Mouse (Mus musculus) midbrain, embryonic 10.5 days (tissue): Measurements from ENCODE around the gene Lrrc10b. TPM values are rescaled to one million over a fixed set of nuclear protein-coding genes. Genes with fewer than 3 reads are reported as not detected.

ENCODE experiments used
- DNase-seq: peaks from one replicate; pipeline ENCODE4 v3.0.0-alpha.2; 2017; ENCODE audit warnings: low spot score
- H3K27ac ChIP-seq: fragments of 300-500 bp; sonication (generic); replicated peaks from 2 replicates; pipeline ENCODE4 v1.5.1; 2016; ENCODE audit warnings: mild to moderate bottlenecking
- H3K27me3 ChIP-seq: fragments of 300-500 bp; sonication (generic); 2 replicates; pipeline ENCODE4 v1.6.1; 2016; ENCODE audit warnings: low read depth, mild to moderate bottlenecking; ENCODE audit not compliant: poor library complexity, severe bottlenecking
- H3K36me3 ChIP-seq: fragments of 300-500 bp; sonication (generic); 2 replicates; pipeline ENCODE4 v1.6.1; 2016; ENCODE audit warnings: mild to moderate bottlenecking, moderate library complexity
- H3K4me1 ChIP-seq: fragments of 300-500 bp; sonication (generic); 2 replicates; pipeline ENCODE4 v1.6.1; 2016
- H3K4me3 ChIP-seq: fragments of 300-500 bp; sonication (generic); 2 replicates; pipeline ENCODE4 v1.5.1; 2016; ENCODE audit warnings: mild to moderate bottlenecking, moderate library complexity
- H3K9me3 ChIP-seq: fragments of 300-500 bp; sonication (generic); replicated peaks from 2 replicates; pipeline ENCODE4 v1.6.1; 2016; ENCODE audit warnings: mild to moderate bottlenecking
- WGBS: fragments of 180-500 bp; shearing (Covaris S2); methylation state at CpG from one replicate; pipeline ENCODE4 v1.1.7; 2016; 5-methylcytosine and 5-hydroxymethylcytosine counted together
- polyA plus RNA-seq: library from polyadenylated mRNA; unstranded; fragments of >200 nt; fragmentation: Nextera tagmentation; extraction: Ambion mirVana; gene quantifications from 2 replicates; pipeline ENCODE4 v1.2.1, GENCODE M21; 2016

The Lrrc10b gene
- 0.70 and 1.4 TPM in 2 replicates for polyA plus RNA-seq

DNA sequence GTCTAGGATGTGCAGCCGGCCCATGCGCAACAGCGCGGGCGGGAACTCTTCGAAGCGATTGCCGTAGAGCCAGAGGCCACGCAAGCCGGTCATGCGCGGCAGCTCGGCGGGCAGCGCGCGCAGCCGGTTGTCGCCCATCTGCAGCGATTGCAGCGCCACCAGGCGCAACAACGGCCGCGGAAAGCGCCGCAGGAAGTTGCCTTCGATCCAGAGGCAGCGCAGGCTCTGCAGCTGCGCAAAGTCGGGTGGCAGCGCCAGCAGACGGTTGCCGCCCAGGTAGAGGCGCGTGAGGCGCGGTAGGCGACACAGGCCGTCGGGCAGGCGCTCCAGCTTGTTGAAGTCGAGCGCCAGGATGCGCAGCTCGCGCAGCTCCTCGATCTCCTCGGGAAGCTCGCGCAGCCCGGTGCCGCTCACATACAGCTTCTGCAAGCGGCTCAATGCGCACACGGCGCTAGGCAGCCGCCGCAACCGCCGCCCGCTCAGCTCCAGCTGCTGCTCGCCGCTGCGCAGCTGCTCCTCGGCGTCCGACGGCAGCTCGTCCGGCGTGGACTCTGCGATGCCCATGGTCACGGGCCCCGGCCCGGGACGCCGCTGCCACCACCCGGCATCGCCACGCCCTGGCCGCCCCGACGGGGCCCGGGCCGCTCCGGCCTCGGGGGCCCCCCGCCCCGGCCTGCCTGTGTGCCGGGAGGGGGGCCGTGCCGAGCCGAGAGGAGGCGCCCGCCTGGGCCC is at the start of gene Lrrc10b:
TSS of gene Lrrc10b (minus strand) at position 722 of the 732 bp plus-strand sequence.
- peak; percentile 83 for DNase-seq
- H3K27ac ChIP-seq = peak within 1 kb of the TSS; percentile 78
- peaks cover 75% of the 10 kb centered on the region for H3K4me1 ChIP-seq
- peak within 1 kb of the TSS; percentile 65 for H3K4me3 ChIP-seq
- H3K27me3 ChIP-seq = peaks cover 100% of the 10 kb centered on the region
- under 1% methylated on average over 96 of the region's 96 CpGs for WGBS
- H3K36me3 ChIP-seq = no peaks in the 10 kb centered on the region
- H3K9me3 ChIP-seq = no peaks in the 10 kb centered on the region

DNA sequence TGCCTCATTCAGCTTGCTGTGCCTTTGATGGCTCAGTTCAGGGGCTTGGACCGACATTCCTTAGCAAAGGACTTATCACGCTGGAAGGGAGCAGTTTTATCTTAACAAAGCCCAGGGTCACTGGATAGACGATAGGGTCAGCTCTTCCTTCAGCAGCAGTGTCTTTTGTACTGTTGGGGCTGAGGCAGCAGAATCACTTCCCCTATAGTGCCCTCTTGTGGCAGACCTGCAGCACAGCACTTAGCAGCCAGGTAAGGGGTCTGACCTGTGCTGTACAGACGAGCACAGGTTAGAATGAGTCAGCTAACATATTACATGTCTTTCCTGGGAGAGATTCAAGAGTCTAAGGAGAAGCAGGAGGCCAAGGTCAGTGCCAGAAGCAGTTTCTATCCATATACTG is 45.3 kb upstream of the Lrrc10b start:
- no peaks in the 10 kb centered on the region for H3K27me3 ChIP-seq
- H3K9me3 ChIP-seq = no peaks in the 10 kb centered on the region
- peaks cover 69% of the 10 kb centered on the region for H3K36me3 ChIP-seq
- peak; percentile 61 for DNase-seq
- WGBS = 10% methylated on average over 4 of the region's 4 CpGs
- no peak overlapping the region for H3K27ac ChIP-seq
- H3K4me3 ChIP-seq = no peak overlapping the region
- peaks cover 10% of the 10 kb centered on the region for H3K4me1 ChIP-seq

DNA sequence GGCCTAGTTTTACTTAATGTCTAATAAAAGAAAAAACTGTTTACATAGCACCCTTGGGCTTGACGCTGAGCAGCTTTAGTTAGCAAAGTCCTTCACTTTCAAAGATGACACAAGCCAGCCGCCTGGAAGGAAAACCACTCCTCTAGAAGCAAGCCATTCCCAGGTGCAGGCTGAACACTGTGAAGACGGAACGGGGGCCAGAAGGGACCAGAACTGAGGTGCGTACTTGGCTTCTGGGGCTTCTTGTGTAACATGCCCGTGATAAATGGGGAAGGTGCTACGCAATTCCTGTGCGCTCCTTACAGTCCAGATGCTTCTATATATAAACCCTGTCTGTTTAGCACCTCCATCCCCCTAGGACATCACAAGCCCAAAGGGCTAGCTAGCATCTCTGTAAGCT is 43.3 kb upstream of the Lrrc10b start:
- no peaks in the 10 kb centered on the region for H3K9me3 ChIP-seq
- WGBS = 96% methylated on average over 8 of the region's 8 CpGs
- DNase-seq = no peak
- peaks cover 51% of the 10 kb centered on the region for H3K36me3 ChIP-seq
- H3K4me1 ChIP-seq = peaks cover 15% of the 10 kb centered on the region
- H3K4me3 ChIP-seq = no peak overlapping the region
- H3K27me3 ChIP-seq = no peaks in the 10 kb centered on the region
- no peak overlapping the region for H3K27ac ChIP-seq

DNA sequence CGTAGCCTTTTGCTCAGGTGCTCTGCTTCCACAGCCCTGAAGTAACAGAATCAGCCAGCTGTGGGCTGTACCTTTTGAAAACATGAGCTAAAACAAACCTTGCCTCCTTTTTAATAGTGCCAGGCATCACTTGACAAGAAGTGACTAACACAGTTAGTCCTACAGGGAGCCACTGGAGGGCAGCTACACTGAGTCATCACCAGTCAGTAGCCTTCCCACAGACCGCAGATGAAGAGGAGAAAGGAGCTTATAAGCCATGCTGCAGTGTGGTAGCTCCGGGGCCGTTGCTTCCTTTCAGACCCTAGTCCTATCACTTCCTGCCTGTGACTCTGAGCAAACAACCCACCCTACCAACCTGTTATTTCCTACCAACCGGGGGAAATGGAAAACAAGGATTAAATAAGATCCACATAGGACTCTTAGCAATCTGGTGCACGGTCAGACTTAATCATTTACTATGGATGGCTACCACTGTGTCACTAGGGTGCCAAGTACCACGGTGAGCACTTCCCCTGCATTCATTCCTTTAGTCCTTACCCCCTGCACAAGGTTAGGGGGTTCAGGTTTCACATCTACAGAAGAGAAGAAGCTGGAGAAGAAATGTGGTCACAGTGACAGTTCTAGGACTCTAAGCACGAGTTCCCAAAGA is 40.4 kb upstream of the Lrrc10b start:
- H3K27ac ChIP-seq = no peak overlapping the region
- no peak for DNase-seq
- peaks cover 17% of the 10 kb centered on the region for H3K4me1 ChIP-seq
- peaks cover 33% of the 10 kb centered on the region for H3K36me3 ChIP-seq
- whole genome bisulfite sequencing = 64% methylated on average over 8 of the region's 8 CpGs
- H3K9me3 ChIP-seq = no peaks in the 10 kb centered on the region
- H3K27me3 ChIP-seq = no peaks in the 10 kb centered on the region
- H3K4me3 ChIP-seq = no peak overlapping the region

DNA sequence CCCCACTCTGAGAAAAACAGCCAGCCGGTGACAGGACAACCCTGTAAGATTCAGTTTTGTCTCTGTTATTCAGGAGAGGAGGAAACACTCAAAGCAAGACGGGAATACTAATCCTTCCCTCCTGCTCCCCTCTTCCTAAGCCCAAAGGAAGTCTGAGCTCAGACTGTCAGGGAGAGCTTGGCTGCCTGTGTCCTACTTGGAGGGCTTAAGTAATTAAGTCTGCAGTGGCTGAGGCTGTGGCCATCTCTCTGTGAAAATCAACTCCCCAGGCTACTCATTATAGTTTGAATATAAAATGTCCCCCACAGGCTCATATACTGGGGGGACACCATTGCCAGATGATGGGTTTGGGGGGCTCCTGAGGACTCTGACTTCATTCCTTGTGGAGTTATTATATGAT is 39.7 kb upstream of the Lrrc10b start:
- Histone ChIP-seq H3K36me3 (peaks cover 30% of the 10 kb centered on the region), H3K9me3 (no peaks in the 10 kb centered on the region), H3K4me3 (no peak overlapping the region), H3K27ac (no peak overlapping the region), H3K27me3 (no peaks in the 10 kb centered on the region), H3K4me1 (peaks cover 13% of the 10 kb centered on the region)
- 62% methylated on average over 2 of the region's 2 CpGs for WGBS
- no peak for DNase-seq

DNA sequence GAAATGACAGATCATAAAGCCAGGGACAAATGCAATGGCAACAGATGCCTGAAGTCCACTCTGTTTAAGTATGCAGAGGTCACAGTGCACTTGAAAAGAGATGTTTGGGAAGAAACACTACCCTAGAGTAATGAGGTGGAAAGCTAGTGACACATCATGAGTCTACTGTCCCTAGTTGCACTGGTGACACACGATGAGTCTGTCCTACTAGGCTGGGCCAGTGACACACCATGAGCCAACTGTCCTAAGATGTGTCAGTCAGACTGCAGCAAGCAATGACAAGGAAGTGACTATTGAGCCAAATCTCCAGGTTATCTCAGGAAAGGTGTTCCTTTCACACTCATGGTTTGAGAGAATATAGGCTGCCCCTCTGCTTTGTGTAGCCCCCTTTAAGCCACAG is 38.4 kb upstream of the Lrrc10b start:
- no peak overlapping the region for H3K27ac ChIP-seq
- DNase-seq = no peak
- peaks cover 17% of the 10 kb centered on the region for H3K36me3 ChIP-seq
- H3K4me3 ChIP-seq = no peak overlapping the region
- no peaks in the 10 kb centered on the region for H3K27me3 ChIP-seq
- no peaks in the 10 kb centered on the region for H3K9me3 ChIP-seq
- WGBS = 94% methylated on average over 1 of the region's 1 CpGs
- H3K4me1 ChIP-seq = peaks cover 11% of the 10 kb centered on the region

DNA sequence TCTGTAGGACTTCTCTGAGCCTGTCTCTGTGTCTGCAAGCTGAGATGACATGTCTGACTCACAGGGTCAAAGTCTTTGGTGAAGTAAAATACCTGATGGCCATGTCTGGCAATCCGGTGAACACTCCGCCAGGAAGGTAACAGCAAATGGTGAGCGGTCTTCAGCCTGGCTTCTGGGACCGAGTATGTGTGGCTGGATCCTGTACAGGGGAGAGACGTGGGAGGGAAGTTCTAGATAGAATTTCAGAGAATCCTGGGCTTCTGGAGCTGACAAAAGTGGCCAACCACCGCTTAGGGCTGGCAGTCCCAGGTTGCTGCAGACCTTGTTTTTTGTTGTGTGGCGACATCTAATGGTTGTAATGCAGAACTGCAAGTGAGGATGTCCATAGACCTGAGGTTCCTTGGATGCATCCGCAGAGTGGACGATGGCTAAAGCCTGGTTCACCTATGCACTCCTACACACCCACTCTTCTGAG is 29.0 kb upstream of the Lrrc10b start:
- H3K27me3 ChIP-seq = peaks cover 29% of the 10 kb centered on the region
- H3K4me3 ChIP-seq = no peak overlapping the region
- 26% methylated on average over 9 of the region's 9 CpGs for WGBS
- H3K9me3 ChIP-seq = no peaks in the 10 kb centered on the region
- no peak overlapping the region for H3K27ac ChIP-seq
- DNase-seq = peak; percentile 65
- no peaks in the 10 kb centered on the region for H3K36me3 ChIP-seq
- H3K4me1 ChIP-seq = peaks cover 24% of the 10 kb centered on the region

DNA sequence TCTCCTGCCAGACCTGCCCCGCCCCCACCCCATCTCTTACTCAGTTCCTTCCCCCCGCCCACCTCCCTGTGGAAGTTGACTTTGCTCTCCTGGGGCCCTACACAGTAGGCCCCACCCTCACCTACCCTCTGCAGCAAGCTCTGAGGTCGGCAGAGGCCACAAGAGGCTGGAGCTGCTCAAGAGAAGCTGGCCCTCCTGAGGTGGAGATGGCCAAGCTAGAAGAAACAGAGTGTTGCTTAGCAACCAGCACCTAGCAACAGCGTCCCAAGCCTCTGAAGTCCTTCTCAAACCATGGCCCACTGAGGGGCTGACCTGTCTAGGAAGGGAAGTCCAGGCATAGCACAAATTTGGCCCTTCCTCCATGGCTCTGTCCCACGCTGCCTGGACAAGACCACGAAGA is 25.4 kb upstream of the Lrrc10b start, which contains the start of gene Ppp1r32:
TSS of gene Ppp1r32 (minus strand) at position 226 of the 400 bp plus-strand sequence.
- peak; percentile 83 for DNase-seq
- WGBS = 28% methylated on average over 6 of the region's 6 CpGs
- no peaks in the 10 kb centered on the region for H3K36me3 ChIP-seq
- H3K4me1 ChIP-seq = peaks cover 24% of the 10 kb centered on the region
- peaks cover 37% of the 10 kb centered on the region for H3K27me3 ChIP-seq
- no peak within 1 kb of the TSS for H3K4me3 ChIP-seq
- no peak within 1 kb of the TSS; the same call in 1 of the 2 replicates for H3K27ac ChIP-seq
- no peaks in the 10 kb centered on the region for H3K9me3 ChIP-seq

DNA sequence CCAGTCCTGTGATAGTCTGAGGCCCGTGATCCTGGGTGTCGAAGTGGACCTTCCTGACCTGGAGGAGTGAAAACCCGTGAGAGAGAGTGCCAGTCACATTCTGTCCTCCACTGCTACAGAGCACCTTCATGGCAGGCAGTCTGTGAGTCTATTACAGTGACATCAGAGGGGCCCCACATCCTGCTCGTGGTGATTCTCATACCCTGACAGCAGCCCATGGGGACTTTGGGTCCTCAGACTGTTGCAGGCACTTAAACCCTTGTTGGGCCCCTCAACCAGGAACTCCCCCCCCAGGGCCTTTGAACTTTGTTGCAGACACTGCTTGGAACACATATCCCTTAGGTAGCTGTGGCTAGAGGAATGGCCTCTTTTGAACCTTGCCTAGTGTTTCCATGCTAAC is 22.3 kb upstream of the Lrrc10b start:
- no peak for DNase-seq
- H3K4me1 ChIP-seq = peaks cover 21% of the 10 kb centered on the region
- peaks cover 39% of the 10 kb centered on the region for H3K27me3 ChIP-seq
- H3K36me3 ChIP-seq = no peaks in the 10 kb centered on the region
- H3K4me3 ChIP-seq = no peak overlapping the region
- H3K9me3 ChIP-seq = no peaks in the 10 kb centered on the region
- no peak overlapping the region for H3K27ac ChIP-seq
- 68% methylated on average over 4 of the region's 4 CpGs for WGBS

DNA sequence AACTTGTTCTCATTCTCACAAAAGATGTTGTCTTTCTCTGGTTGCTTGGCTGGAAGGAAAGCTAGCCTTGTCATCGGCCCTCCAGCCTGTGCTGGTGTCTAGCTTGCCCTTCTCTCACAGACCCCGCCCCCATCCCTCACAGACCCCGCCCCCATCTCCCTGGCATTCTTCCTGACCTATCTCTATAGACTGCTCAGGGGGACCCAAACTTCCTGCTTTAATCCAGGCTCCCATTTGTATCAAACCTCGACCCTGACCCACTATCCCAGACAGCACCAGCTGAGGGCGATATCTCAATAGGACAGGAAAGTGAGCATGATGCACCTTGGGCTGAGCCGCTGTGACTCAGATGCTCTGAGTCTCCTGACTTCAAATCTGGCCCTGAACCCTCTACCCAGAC is 16.5 kb upstream of the Lrrc10b start:
- Histone ChIP-seq H3K4me3 (no peak overlapping the region), H3K27ac (no peak overlapping the region), H3K27me3 (peaks cover 35% of the 10 kb centered on the region), H3K4me1 (peaks cover 22% of the 10 kb centered on the region), H3K9me3 (no peaks in the 10 kb centered on the region), H3K36me3 (no peaks in the 10 kb centered on the region)
- WGBS = 19% methylated on average over 6 of the region's 6 CpGs
- DNase-seq = no peak

DNA sequence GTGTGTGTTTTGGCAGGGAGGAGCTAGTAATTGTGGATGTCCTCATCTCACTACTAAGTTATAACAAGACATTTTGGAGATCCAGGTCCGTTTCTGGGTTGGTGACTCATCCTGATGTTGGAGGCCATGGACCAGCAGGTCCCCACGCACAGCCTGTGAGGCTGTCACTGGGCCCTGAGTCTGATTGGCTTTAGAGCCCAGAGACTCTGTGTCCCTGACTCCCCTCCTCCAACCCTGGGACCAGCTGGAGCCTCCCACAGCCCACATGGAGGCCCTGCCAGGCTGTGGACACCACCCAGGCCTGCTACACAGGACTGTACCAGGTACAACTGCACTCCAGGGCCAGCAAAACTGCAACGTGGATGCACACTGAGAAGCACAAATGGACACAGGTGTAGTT is 15.7 kb upstream of the Lrrc10b start:
- DNase-seq = no peak
- Histone ChIP-seq H3K27ac (no peak overlapping the region), H3K4me1 (peaks cover 22% of the 10 kb centered on the region), H3K4me3 (no peak overlapping the region), H3K9me3 (no peaks in the 10 kb centered on the region), H3K36me3 (no peaks in the 10 kb centered on the region), H3K27me3 (peaks cover 32% of the 10 kb centered on the region)
- 81% methylated on average over 3 of the region's 3 CpGs for WGBS

DNA sequence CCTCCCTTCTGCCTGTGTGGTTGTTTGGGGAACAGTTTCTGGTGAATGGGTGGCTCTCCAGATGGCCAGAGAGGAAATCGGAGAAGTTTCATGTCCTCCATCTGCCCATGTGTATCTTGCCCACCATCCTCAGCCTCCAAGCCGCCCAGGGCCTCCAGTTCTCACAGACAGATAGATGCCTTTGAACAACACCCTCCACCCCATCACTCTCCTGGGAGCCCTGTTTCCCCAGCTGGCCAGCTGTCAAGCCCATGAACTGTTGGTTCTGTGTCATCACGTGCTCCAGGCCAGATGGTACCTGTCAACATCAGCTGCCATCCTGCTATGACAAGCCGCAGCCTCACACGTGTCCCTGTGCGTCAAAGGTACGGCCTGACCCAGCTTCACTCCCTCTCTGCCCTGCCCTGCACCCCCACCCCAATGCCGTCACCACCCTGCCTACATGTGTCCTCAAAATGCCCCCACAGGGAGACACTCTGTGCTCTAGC is 11.9 kb upstream of the Lrrc10b start:
- Histone ChIP-seq H3K9me3 (no peaks in the 10 kb centered on the region), H3K4me1 (peaks cover 27% of the 10 kb centered on the region), H3K4me3 (no peak overlapping the region), H3K36me3 (no peaks in the 10 kb centered on the region), H3K27ac (peak overlapping the region; percentile 38; the same call in 1 of the 2 replicates), H3K27me3 (peaks cover 14% of the 10 kb centered on the region)
- DNase-seq = no peak
- WGBS = 71% methylated on average over 8 of the region's 8 CpGs

DNA sequence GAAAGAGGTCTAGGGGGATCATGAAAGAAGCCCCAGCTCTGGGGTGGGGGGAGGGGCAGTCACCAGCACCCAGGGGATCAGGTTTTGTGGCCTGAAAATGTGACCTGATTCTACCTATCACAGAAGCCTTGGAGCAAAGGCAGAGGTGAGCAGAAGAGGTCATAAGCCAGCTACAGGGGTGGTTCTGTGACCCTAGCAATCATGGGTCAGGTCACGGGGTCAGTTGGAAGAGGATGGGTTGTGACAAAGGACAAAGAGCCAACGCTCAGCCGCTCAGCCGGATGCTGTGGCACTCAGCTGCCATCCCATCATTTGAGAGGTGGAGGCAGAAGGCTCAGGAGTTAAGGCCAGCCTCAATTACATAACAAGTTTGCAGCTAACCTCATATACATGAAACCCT is 7.2 kb upstream of the Lrrc10b start:
- WGBS = 3% methylated on average over 4 of the region's 4 CpGs
- Histone ChIP-seq H3K36me3 (no peaks in the 10 kb centered on the region), H3K27ac (peak overlapping the region; percentile 71), H3K4me3 (no peak overlapping the region), H3K27me3 (peaks cover 58% of the 10 kb centered on the region), H3K4me1 (peaks cover 57% of the 10 kb centered on the region), H3K9me3 (no peaks in the 10 kb centered on the region)
- no peak for DNase-seq
